Mouse (Mus musculus) hindbrain, postnatal 0 days (tissue): ENCODE measurements around the gene Gm20458. TPM values are rescaled to one million over a fixed set of nuclear protein-coding genes. Genes with fewer than 3 reads are reported as not detected.

Experiments
- ATAC-seq: fragments of 200-750 bp; cut with Nextera tagmentation; 2 replicates; pipeline ENCODE4 v1.8.0; 2017; ENCODE audit warnings: mild to moderate bottlenecking, moderate TSS enrichment, moderate library complexity
- DNase-seq: peaks from one replicate; pipeline ENCODE4 v3.0.0-alpha.2; 2015; ENCODE audit warnings: low spot score
- H3K27ac ChIP-seq: fragments of 300-500 bp; sonication (generic); 2 replicates; pipeline ENCODE4 v1.5.1; 2014; ENCODE audit warnings: mild to moderate bottlenecking
- H3K27me3 ChIP-seq: fragments of 300-500 bp; sonication (generic); 2 replicates; pipeline ENCODE4 v1.6.1; 2014; ENCODE audit warnings: low read length, mixed read lengths; ENCODE audit not compliant: insufficient read depth
- H3K36me3 ChIP-seq: fragments of 300-500 bp; sonication (generic); 2 replicates; pipeline ENCODE4 v1.6.1; 2014; ENCODE audit warnings: low read length, mixed read lengths; ENCODE audit not compliant: insufficient read depth
- H3K4me1 ChIP-seq: fragments of 300-500 bp; sonication (generic); 2 replicates; pipeline ENCODE4 v1.6.1; 2014; ENCODE audit warnings: antibody characterized with exemption, low read length, mixed read lengths; ENCODE audit not compliant: insufficient read depth
- H3K4me2 ChIP-seq: fragments of 300-500 bp; sonication (generic); 2 replicates; pipeline ENCODE4 v1.6.1; 2014; ENCODE audit warnings: low read depth, mild to moderate bottlenecking, low read length, moderate library complexity, mixed read lengths
- H3K4me3 ChIP-seq: fragments of 300-500 bp; sonication (generic); 2 replicates; pipeline ENCODE4 v1.5.1; 2014; ENCODE audit warnings: low read length
- H3K9ac ChIP-seq: fragments of 300-500 bp; sonication (generic); replicated peaks from 2 replicates; pipeline ENCODE4 v1.6.1; 2014; ENCODE audit warnings: mild to moderate bottlenecking, low read length, moderate library complexity, mixed read lengths
- H3K9me3 ChIP-seq: fragments of 300-500 bp; sonication (generic); 2 replicates; pipeline ENCODE4 v1.6.1; 2016; ENCODE audit warnings: low read length, mixed read lengths
- CTCF ChIP-seq: IDR thresholded peaks from 2 replicates; pipeline ENCODE4 v1.5.1; 2016; ENCODE audit warnings: antibody characterized with exemption, control low read depth, low read depth
- WGBS: fragments of 180-500 bp; shearing (Covaris S2); extraction: QIAGEN DNeasy Blood & Tissue Kit; methylation state at CpG from one replicate; pipeline ENCODE4 v1.1.7; 2014; 5-methylcytosine and 5-hydroxymethylcytosine counted together
- polyA plus RNA-seq: library from polyadenylated mRNA; unstranded; fragments of >200 nt; fragmentation: Nextera tagmentation; extraction: Ambion mirVana; gene quantifications from 2 replicates; pipeline ENCODE4 v1.2.1, GENCODE M21; 2015
- total RNA-seq: library from RNA; depleted of rRNA; stranded (reverse); fragments of >200 nt; gene quantifications from 2 replicates; pipeline ENCODE4 v1.2.3, GENCODE M21; 2014

Gene Gm20458
- total and polyA plus RNA-seq, 2 experiments from 2014 or later, result 9.6 to 34.4 TPM

DNA sequence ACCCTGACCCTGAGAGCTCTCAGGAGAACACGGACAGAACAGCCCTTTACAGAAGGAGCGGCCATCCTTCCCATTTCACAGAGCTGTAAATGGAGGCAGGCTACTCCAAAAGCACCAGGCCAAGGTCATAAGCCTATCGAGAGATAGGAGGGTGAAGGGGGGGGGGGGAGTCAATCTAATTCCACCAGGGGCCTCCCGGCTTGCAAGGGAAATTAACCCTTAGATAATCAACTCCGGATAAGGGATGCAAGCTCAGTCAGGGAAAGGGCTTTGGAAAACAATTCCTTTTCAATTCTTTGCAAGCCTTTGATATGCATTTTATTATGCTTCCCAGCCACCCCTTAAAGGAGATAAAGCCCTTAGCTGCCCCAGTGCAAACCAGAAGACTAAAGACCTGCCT lies 32.3 kb upstream of the Gm20458 start:
- Histone ChIP-seq H3K9me3 (no peaks in the 10 kb centered on the region), H3K4me1 (no peaks in the 10 kb centered on the region), H3K27me3 (no peaks in the 10 kb centered on the region), H3K9ac (no peak overlapping the region), H3K36me3 (no peaks in the 10 kb centered on the region), H3K27ac (no peak overlapping the region), H3K4me3 (no peak overlapping the region), H3K4me2 (no peak overlapping the region)
- DNase-seq, result no peak
- TF ChIP-seq CTCF, result no peak
- 47% methylated on average over 5 of the region's 5 CpGs for WGBS
- no peak for ATAC-seq

GRCm38 (mm10) chr2:164429881-164430615 lies 30.7 kb upstream of the Gm20458 start:
- no peaks in the 10 kb centered on the region for H3K9me3 ChIP-seq
- H3K36me3 ChIP-seq, result no peaks in the 10 kb centered on the region
- 53% methylated on average over 15 of the region's 15 CpGs for WGBS
- ATAC-seq (no peak), DNase-seq (no peak)
- H3K27ac ChIP-seq, result no peak overlapping the region
- H3K4me2 ChIP-seq, result no peak overlapping the region
- H3K27me3 ChIP-seq, result no peaks in the 10 kb centered on the region
- H3K9ac ChIP-seq, result no peak overlapping the region
- TF ChIP-seq CTCF, result no peak
- H3K4me1 ChIP-seq, result no peaks in the 10 kb centered on the region
- H3K4me3 ChIP-seq, result no peak overlapping the region

GRCm38 (mm10) chr2:164430697-164431096 lies 30.1 kb upstream of the Gm20458 start:
- 23% methylated on average over 7 of the region's 7 CpGs for WGBS
- H3K27me3 ChIP-seq, result no peaks in the 10 kb centered on the region
- no peak for ATAC-seq
- H3K9ac ChIP-seq, result no peak overlapping the region
- H3K4me3 ChIP-seq, result no peak overlapping the region
- no peaks in the 10 kb centered on the region for H3K9me3 ChIP-seq
- TF ChIP-seq CTCF, result peak; percentile 20; the same call in 1 of the 2 replicates
- H3K4me2 ChIP-seq, result no peak overlapping the region
- no peaks in the 10 kb centered on the region for H3K4me1 ChIP-seq
- DNase-seq, result no peak
- no peaks in the 10 kb centered on the region for H3K36me3 ChIP-seq
- no peak overlapping the region for H3K27ac ChIP-seq

- no peak overlapping the region for H3K4me2 ChIP-seq
- no peak for TF ChIP-seq CTCF
- H3K9ac ChIP-seq, result no peak overlapping the region
- no peaks in the 10 kb centered on the region for H3K27me3 ChIP-seq
- no peak overlapping the region for H3K27ac ChIP-seq
- H3K9me3 ChIP-seq, result no peaks in the 10 kb centered on the region
- 58% methylated on average over 9 of the region's 9 CpGs for WGBS
- DNase-seq (no peak), ATAC-seq (no peak)
- no peak overlapping the region for H3K4me3 ChIP-seq
- H3K4me1 ChIP-seq, result no peaks in the 10 kb centered on the region
- no peaks in the 10 kb centered on the region for H3K36me3 ChIP-seq
Observed at GRCm38 (mm10) chr2:164431676-164432465, 28.9 kb upstream of the Gm20458 start.

GRCm38 (mm10) chr2:164432541-164433191 lies 28.1 kb upstream of the Gm20458 start:
- no peaks in the 10 kb centered on the region for H3K27me3 ChIP-seq
- DNase-seq (peak; percentile 15), ATAC-seq (0 out of 2 replicates have a peak, but pooled peaks have one; percentile 25)
- no peak overlapping the region for H3K4me2 ChIP-seq
- H3K36me3 ChIP-seq, result no peaks in the 10 kb centered on the region
- no peak overlapping the region for H3K27ac ChIP-seq
- TF ChIP-seq CTCF, result no peak
- H3K4me1 ChIP-seq, result no peaks in the 10 kb centered on the region
- WGBS, result 31% methylated on average over 21 of the region's 22 CpGs
- H3K4me3 ChIP-seq, result no peak overlapping the region
- no peak overlapping the region for H3K9ac ChIP-seq
- H3K9me3 ChIP-seq, result no peaks in the 10 kb centered on the region

DNA sequence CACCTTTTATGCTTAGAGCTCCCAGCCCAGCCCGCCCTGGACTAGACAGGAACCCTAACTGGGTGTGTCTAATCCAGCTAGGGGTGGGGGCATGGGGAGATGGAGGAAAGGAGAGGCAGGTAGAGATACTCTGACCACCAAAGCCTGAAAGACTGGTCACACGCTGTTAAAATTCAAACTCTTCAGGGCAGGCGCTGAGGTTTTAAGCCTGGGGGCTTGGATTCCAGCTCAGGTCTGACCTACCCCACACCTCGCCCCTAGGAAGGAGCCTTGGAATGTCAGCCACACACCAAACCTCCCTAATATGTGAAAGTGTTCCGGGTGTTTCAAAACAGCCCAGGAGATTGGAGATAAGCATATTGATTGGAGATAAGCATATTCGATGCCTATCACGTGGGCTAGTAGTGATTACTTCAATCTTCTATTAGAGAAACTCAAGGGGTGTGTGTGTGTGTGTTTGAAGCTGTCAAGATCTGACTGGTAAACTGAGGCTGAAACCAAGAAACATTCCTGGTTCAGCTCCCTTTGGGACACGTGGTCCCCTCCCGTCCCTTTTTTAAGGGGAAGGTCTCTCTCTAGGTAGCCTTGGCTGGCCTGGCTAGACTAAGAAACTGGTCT lies 27.4 kb upstream of the Gm20458 start:
- H3K4me2 ChIP-seq, result no peak overlapping the region
- no peaks in the 10 kb centered on the region for H3K9me3 ChIP-seq
- H3K27ac ChIP-seq, result no peak overlapping the region
- ATAC-seq (no peak), DNase-seq (no peak)
- H3K4me1 ChIP-seq, result no peaks in the 10 kb centered on the region
- 86% methylated on average over 9 of the region's 9 CpGs for WGBS
- H3K4me3 ChIP-seq, result no peak overlapping the region
- H3K27me3 ChIP-seq, result no peaks in the 10 kb centered on the region
- TF ChIP-seq CTCF, result no peak
- no peak overlapping the region for H3K9ac ChIP-seq
- no peaks in the 10 kb centered on the region for H3K36me3 ChIP-seq
